Mouse (Mus musculus): ENCODE measurements at regions not wholly inside any gene's neighbourhood (a gene's known extent, or its start where the extent isn't known, plus 50 kb on each side); places are given as distances from the start of the nearest gene placed in this dataset.
A peak's percentile ranks its signal among the peaks of the same experiment; 100 is the strongest.

DNA sequence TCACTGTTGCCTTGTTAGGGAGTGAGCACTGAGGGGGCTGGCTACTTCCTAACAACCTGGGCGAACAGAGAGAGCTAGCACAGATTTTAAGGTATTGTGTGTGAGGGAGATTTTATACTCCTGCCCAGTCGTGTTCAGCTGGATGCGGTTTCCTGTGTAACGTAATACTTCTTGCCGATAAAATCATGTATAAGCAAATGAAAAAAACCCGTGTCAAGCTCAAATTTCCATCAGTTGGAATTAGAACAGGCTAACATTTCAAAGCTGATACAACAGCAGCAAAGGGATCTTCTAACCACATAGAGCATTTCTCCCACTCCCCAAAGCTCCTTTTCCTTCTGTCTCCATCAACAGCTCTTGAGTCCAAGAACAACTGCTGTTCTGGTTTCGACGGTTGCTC lies 459.8 kb upstream of the Ubash3b start:
- Histone ChIP-seq H3K4me2 (ENCODE audit: low read depth) (no peak overlapping the region), H3K27me3 (ENCODE audit: insufficient read depth, low read length) (no peaks in the 10 kb centered on the region), H3K4me3 (ENCODE audit: low read depth, low read length) (no peak overlapping the region), H3K4me1 (ENCODE audit: insufficient read depth) (no peaks in the 10 kb centered on the region), H3K9me3 (ENCODE audit: low read length) (no peaks in the 10 kb centered on the region), H3K36me3 (ENCODE audit: insufficient read depth) (no peaks in the 10 kb centered on the region), H3K9ac (no peak overlapping the region), H3K27ac (ENCODE audit: low read depth, low read length) (no peak overlapping the region)
- DNase-seq (no peak), ATAC-seq (no peak)
- no peak for TF ChIP-seq CTCF (IDR thresholded peaks at IDR 0.05; ENCODE audit: low read depth)
- 82% methylated on average over 8 of the region's 8 CpGs for WGBS

DNA sequence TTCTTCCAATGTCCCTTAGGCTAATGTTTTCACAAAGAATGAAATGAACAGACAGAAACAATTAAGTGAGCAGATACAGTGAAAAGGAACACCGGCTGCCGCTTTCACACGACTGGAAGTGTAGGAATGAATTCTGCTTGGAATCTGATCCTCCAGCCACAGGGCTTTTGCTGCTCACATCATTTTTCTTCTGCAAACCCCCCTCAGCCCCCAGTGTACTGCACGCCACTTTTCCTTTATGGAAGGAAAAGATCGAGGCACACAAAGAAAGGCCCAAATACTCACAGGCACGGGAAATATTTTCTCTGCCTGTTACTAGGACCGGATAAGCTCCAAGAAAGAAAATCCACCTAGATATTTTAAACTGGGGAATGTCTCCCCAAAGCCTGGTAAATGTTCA lies 452.5 kb upstream of the Ubash3b start:
- no peaks in the 10 kb centered on the region for H3K27me3 ChIP-seq (ENCODE audit: insufficient read depth, low read length)
- peak overlapping the region; percentile 96 for H3K27ac ChIP-seq (ENCODE audit: low read depth, low read length)
- H3K36me3 ChIP-seq (ENCODE audit: insufficient read depth) = peaks cover 9% of the 10 kb centered on the region; the same call in 1 of the 2 replicates
- H3K4me2 ChIP-seq (ENCODE audit: low read depth) = no peak overlapping the region
- DNase-seq (no peak), ATAC-seq (no peak)
- no peaks in the 10 kb centered on the region for H3K9me3 ChIP-seq (ENCODE audit: low read length)
- no peak for TF ChIP-seq CTCF (IDR thresholded peaks at IDR 0.05; ENCODE audit: low read depth)
- 14% methylated on average over 7 of the region's 7 CpGs for WGBS
- peak overlapping the region; percentile 33 for H3K9ac ChIP-seq
- peaks cover 33% of the 10 kb centered on the region for H3K4me1 ChIP-seq (ENCODE audit: insufficient read depth)
- no peak overlapping the region for H3K4me3 ChIP-seq (ENCODE audit: low read depth, low read length)

DNA sequence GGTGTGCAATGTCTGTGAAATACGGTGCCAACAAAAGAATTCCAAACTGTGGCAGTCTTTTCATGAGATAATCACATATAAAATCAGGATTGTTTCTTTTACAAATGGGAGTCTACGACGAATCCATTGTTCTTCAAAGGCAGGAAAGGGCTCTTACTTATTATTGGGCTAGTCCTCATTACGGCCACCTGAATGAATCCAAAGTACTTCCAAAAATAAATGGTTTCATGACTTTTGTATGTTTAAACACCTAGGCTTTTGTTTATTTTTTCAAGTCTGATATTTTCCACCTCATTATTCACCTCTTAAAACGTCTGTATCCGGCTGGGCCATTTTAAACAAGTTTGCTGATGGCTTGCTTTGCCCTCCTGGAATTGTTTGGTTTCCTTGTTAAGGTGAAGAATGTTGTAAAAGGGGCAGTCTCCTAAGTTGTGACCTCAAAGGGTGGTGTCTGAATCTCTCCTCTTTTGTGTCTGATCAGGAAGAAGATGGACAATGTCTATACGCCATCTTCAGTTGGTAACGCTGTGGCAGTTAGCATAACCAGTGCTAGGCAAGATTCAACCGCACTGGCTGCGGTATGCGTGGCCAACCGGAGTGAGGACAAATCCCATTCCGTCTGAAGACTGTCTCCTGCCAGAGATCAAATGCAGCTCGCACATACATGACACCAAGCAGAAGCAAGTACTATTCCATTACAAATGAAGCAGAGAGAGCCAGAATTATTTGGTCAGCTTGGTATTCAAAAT lies 451.5 kb upstream of the Ubash3b start:
- no peak for ATAC-seq
- Histone ChIP-seq H3K9me3 (ENCODE audit: low read length) (no peaks in the 10 kb centered on the region), H3K4me1 (ENCODE audit: insufficient read depth) (peaks cover 33% of the 10 kb centered on the region), H3K4me2 (ENCODE audit: low read depth) (peak overlapping the region; percentile 40), H3K27me3 (ENCODE audit: insufficient read depth, low read length) (no peaks in the 10 kb centered on the region), H3K36me3 (ENCODE audit: insufficient read depth) (peaks cover 9% of the 10 kb centered on the region; the same call in 1 of the 2 replicates), H3K4me3 (ENCODE audit: low read depth, low read length) (no peak overlapping the region; the same call in 1 of the 2 replicates), H3K27ac (ENCODE audit: low read depth, low read length) (peak overlapping the region; percentile 96), H3K9ac (peak overlapping the region; percentile 52)
- peak; percentile 70 for DNase-seq
- TF ChIP-seq CTCF (IDR thresholded peaks at IDR 0.05; ENCODE audit: low read depth) = no peak
- 12% methylated on average over 14 of the region's 14 CpGs for WGBS

DNA sequence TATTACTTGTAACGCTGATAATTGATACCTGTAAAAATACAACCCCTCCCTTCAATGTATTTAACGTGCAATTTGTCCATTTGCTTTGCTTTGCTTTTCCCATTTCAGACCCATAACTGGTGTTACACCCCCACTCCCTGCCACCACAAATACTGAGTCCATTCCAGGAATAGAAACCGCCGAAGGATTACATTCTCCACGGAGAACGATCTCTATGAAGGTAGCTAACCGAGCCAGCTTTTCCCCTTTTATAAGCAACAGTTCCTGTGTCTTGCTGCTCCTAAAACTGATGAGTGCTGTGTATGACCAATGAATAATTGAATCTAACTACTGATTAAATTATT lies 450.9 kb upstream of the Ubash3b start:
- Histone ChIP-seq H3K36me3 (ENCODE audit: insufficient read depth) (peaks cover 9% of the 10 kb centered on the region; the same call in 1 of the 2 replicates), H3K9me3 (ENCODE audit: low read length) (no peaks in the 10 kb centered on the region), H3K27ac (ENCODE audit: low read depth, low read length) (peak overlapping the region; percentile 96), H3K27me3 (ENCODE audit: insufficient read depth, low read length) (no peaks in the 10 kb centered on the region), H3K9ac (peak overlapping the region; percentile 52), H3K4me2 (ENCODE audit: low read depth) (peak overlapping the region; percentile 40), H3K4me1 (ENCODE audit: insufficient read depth) (peaks cover 33% of the 10 kb centered on the region), H3K4me3 (ENCODE audit: low read depth, low read length) (peak overlapping the region; percentile 14)
- DNase-seq (peak; percentile 83), ATAC-seq (peak; percentile 78)
- 3% methylated on average over 7 of the region's 7 CpGs for WGBS
- no peak for TF ChIP-seq CTCF (IDR thresholded peaks at IDR 0.05; ENCODE audit: low read depth)

DNA sequence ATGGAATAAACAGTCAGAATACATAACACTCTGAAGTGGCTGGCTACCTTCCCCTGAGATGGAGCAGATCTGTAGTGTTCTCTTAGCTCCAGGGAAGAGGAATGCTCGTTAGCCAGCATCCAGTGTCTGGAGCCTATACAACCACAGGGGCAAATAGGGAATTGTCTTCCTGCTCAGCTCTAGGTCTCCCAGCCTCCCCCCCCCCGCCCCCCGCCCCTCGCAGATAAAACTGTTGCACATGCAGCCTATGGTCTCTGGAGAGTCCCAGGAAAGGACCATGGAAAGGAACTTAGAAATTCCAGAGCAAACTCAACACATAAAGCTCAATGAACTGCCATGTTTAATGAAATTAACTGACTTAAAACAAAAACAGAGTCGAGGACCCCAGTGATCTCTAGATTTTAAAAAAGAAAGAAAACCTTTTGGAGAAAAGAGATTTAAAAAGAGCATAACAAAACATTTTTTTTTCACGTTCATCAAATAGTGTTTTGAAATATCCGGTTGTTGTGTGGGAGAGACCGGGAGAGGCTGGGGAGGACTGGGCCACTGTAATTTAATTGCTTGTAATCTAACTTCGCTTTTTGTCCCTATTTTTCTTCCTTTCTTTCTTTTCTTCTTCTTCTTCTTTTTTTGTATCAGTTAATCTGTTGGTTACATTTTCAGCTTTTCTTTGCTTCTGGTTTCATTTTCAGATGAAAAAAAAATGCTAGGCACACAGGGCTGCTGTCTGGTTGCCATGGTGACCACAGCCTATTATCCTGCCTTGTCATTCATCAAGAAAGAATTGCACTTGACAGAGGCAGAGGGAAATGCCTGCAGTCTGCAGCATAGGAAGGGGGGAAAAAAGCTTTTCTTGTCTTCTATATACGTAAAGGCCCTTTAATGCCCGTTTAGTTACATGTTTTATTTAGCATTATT lies 450.3 kb upstream of the Ubash3b start:
- H3K4me3 ChIP-seq (ENCODE audit: low read depth, low read length) = peak overlapping the region; percentile 14
- H3K9ac ChIP-seq = peak overlapping the region; percentile 52
- H3K27me3 ChIP-seq (ENCODE audit: insufficient read depth, low read length) = no peaks in the 10 kb centered on the region
- whole genome bisulfite sequencing = 6% methylated on average over 11 of the region's 11 CpGs
- H3K4me1 ChIP-seq (ENCODE audit: insufficient read depth) = peaks cover 33% of the 10 kb centered on the region
- H3K4me2 ChIP-seq (ENCODE audit: low read depth) = peak overlapping the region; percentile 40
- peak; percentile 96 for ATAC-seq
- peaks cover 9% of the 10 kb centered on the region; the same call in 1 of the 2 replicates for H3K36me3 ChIP-seq (ENCODE audit: insufficient read depth)
- H3K9me3 ChIP-seq (ENCODE audit: low read length) = no peaks in the 10 kb centered on the region
- H3K27ac ChIP-seq (ENCODE audit: low read depth, low read length) = peak overlapping the region; percentile 96
- DNase-seq = peak; percentile 93
- TF ChIP-seq CTCF (IDR thresholded peaks at IDR 0.05; ENCODE audit: low read depth) = no peak

- Histone ChIP-seq H3K36me3 (ENCODE audit: insufficient read depth) (peaks cover 9% of the 10 kb centered on the region; the same call in 1 of the 2 replicates), H3K4me3 (ENCODE audit: low read depth, low read length) (no peak overlapping the region), H3K27me3 (ENCODE audit: insufficient read depth, low read length) (no peaks in the 10 kb centered on the region), H3K4me1 (ENCODE audit: insufficient read depth) (peaks cover 33% of the 10 kb centered on the region), H3K9ac (no peak overlapping the region), H3K9me3 (ENCODE audit: low read length) (no peaks in the 10 kb centered on the region), H3K4me2 (ENCODE audit: low read depth) (no peak overlapping the region), H3K27ac (ENCODE audit: low read depth, low read length) (peak overlapping the region; percentile 96)
- WGBS = 14% methylated on average over 4 of the region's 4 CpGs
- ATAC-seq (no peak), DNase-seq (no peak)
- TF ChIP-seq CTCF (IDR thresholded peaks at IDR 0.05; ENCODE audit: low read depth) = no peak
Observed at GRCm38 (mm10) chr9:41610347-41610746, 448.9 kb upstream of the Ubash3b start.

DNA sequence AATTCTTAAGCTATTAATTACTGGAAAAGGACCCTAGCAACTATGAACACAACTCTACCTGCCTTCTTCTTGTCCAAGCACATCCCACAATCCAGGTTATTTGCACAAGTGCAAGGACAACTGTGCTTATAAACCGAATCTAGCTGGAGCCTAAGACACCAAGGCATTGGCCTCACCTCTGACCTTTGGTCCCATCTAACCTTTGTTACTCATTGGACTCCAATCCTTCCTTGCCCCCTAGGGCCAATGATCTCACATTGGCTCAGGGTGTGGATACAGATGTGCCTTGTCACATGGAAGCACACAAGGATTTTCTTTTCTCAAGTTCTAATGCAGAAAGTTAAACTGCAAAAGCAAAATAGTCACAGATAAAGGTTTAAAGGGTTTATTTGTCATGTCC lies 444.6 kb upstream of the Ubash3b start:
- Histone ChIP-seq H3K9ac (no peak overlapping the region), H3K4me3 (ENCODE audit: low read depth, low read length) (no peak overlapping the region), H3K27ac (ENCODE audit: low read depth, low read length) (no peak overlapping the region), H3K4me2 (ENCODE audit: low read depth) (no peak overlapping the region), H3K36me3 (ENCODE audit: insufficient read depth) (peaks cover 2% of the 10 kb centered on the region; the same call in 1 of the 2 replicates), H3K27me3 (ENCODE audit: insufficient read depth, low read length) (no peaks in the 10 kb centered on the region), H3K4me1 (ENCODE audit: insufficient read depth) (peaks cover 7% of the 10 kb centered on the region), H3K9me3 (ENCODE audit: low read length) (no peaks in the 10 kb centered on the region)
- ATAC-seq = no peak
- DNase-seq = no peak
- 91% methylated on average over 1 of the region's 1 CpGs for WGBS
- TF ChIP-seq CTCF (IDR thresholded peaks at IDR 0.05; ENCODE audit: low read depth) = no peak
